Mouse (Mus musculus) C3H10T1/2 (cell line): ENCODE results near the gene S100z. TPM values are rescaled to one million over a fixed set of nuclear protein-coding genes. Genes with fewer than 3 reads are reported as not detected.

ENCODE experiments used
- polyA plus RNA-seq, 2 experiments: library from polyadenylated mRNA; unstranded; fragments of >200 nt; fragmentation: generic; extraction: Trizol; gene quantifications; one replicate each; pipeline ENCODE4 v1.2.1; 2012; ENCODE audit warnings: missing spikeins in 2 of 2

The S100z gene
- not detected for polyA plus RNA-seq

DNA sequence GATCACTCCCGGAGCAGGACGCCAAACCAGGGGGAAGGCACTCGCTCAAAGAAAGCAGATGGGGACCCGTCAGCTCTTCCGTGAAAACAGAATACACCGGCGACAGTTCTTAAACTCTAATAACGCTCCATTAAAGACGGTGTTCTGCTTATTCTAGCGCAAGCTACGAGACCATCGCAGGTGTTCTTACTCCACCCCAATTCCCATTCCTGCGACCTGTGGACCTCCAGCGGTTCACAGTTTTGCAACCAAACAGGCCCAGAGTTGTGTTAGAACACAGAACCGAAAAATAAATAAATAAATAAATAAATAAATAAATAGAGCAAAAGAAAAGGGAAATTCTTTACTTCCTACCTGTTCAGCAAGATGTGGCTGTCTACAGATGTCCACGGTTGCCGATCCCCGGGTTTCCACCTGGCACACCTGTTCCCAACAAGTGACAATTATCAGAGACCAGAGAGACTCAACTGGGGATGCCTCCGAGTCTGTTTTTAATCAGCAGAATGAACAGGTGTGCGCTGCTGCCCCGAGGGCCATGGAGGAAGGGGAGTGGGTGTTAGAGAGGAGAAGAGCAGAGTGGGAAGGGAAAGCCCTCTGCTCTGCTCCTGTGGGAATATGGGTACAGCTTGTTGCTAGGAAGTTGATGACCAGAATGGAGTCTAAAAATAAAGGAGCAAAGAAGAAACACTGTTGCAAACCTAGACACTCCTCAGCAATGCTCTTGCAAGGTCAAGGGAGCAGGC is at the start of gene S100z:
Gene S100z, minus strand, starts transcription at position 51 of the 743 bp plus-strand sequence.

DNA sequence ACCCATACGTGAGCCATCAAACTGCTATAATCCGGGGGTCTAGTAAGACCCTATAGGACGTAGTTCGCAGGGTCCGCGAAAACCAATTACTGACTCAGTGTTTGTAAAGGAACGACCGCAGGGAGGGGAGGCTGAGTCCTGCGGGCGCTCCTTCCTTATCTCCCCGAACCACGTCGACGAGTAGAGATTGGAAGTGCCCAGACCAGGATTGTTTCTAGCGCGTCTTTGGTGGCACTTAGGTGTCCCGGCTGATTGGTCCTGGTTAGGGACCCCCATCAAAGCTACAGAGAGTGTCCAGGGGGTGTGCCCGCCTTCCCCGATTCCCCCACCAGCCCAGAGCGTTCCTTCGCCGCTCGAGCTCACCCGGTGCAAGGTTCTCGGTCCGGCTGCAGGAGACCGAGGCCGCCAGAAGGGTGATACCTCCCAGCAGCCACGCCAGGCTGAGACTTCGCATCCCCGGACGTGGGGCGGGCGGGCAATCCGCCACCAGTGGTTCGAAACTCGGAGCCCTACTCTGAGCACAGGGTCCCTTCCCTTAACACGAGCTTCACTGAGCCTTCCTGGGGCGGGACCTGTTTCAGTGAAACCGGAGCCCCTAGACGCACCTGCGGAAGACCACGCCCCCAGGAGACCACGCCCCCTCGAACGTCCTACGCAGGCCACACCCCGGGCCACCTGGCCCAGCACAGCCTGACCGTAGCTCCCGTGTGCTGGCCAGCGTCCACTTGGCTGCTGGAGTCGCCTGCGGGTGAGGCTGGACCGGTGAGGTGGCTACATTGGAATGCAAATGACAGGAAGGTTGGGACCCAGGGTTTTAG is 46.4 kb upstream of the S100z start, which contains the start of gene F2rl1:
Gene F2rl1, minus strand, starts transcription at position 554 of the 818 bp plus-strand sequence.

DNA sequence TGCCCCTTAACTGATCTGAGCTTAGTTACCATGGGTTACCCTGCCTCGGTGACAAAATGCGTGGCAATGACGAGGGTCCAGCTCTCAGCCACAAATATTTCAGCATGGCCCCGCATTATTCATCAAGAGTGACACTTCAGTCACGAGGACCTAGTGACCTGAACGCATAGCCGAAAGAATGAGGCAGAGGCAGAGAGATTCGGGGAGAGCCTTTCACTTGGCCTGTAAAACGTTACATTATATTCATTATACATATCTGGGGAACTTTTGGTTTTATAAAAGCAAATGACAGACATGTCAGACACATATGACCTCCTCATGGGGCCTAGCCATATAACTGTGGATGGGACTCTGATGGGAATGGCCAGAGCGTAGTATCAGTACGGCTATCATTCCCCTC is 33.7 kb downstream of the S100z start, which contains the start of gene Crhbp:
Gene Crhbp, minus strand, starts transcription at position 101 of the 400 bp plus-strand sequence.

Other genes with a start within 250 kb of the S100z start
- gene Pde8b, start 228.4 kb downstream of the S100z start, polyA plus RNA-seq: under 1 TPM; 0.06 to 0.40 TPM
- 10 to 100 TPM in 1 of 2 experiments, 1 to 10 TPM in 1; 8.0 to 35.9 TPM for gene Zbed3, start 155.1 kb downstream of the S100z start, polyA plus RNA-seq
- gene Aggf1, start 103.4 kb downstream of the S100z start, polyA plus RNA-seq: 10 to 100 TPM in 1 of 2 experiments, 1 to 10 TPM in 1; 1.8 to 17.9 TPM
- not detected for gene Crhbp, start 33.8 kb downstream of the S100z start, polyA plus RNA-seq
- not detected for gene F2rl1, start 46.5 kb upstream of the S100z start, polyA plus RNA-seq
- 10 to 100 TPM in 1 of 2 experiments, 1 to 10 TPM in 1; 1.2 to 16.6 TPM for gene F2r, start 139.8 kb upstream of the S100z start, polyA plus RNA-seq
- not detected for gene F2rl2, start 218.1 kb upstream of the S100z start, polyA plus RNA-seq